13 mouse cellular contexts compared by ENCODE assay signal in genomic region chr16:32068389-32069300, GRCm38 (mm10). TPM values are rescaled to one million over a fixed set of nuclear protein-coding genes. Genes with fewer than 3 reads are reported as not detected.
DNase-seq lines count a peak whose midpoint lies in the region; ATAC-seq lines count a peak whose summit lies in the region.
"Had no signal": no experiment of that assay in that cellular context is flagged by ENCODE, and none has a peak within 500 bp of the region (broad histone marks: within the 10 kb centered on the region; RNA-seq: fewer than 3 reads in every experiment).

No protein-coding gene starts in this region.

- H3K36me3 ChIP-seq in kidney, embryonic 15.5 days = no peaks in the 10 kb centered on the region
- no peaks in the 10 kb centered on the region for H3K36me3 ChIP-seq in midbrain, embryonic 16.5 days (ENCODE audit: control insufficient read depth, insufficient read depth, low read length)
- H3K36me3 ChIP-seq: midbrain, embryonic 12.5 days; neural tube, embryonic 12.5 days had no signal

- no peak overlapping the region for H3K4me2 ChIP-seq in kidney, embryonic 15.5 days
- H3K4me2 ChIP-seq in midbrain, embryonic 16.5 days (ENCODE audit: low read length) = no peak overlapping the region
- H3K4me2 ChIP-seq: midbrain, embryonic 12.5 days; neural tube, embryonic 12.5 days had no signal

- H3K4me1 ChIP-seq in kidney, embryonic 15.5 days = peaks cover 30% of the 10 kb centered on the region
- no peaks in the 10 kb centered on the region for H3K4me1 ChIP-seq in midbrain, embryonic 16.5 days (ENCODE audit: control insufficient read depth, insufficient read depth, low read length)
- H3K4me1 ChIP-seq: neural tube, embryonic 12.5 days had no signal

- H3K4me3 ChIP-seq in kidney, embryonic 15.5 days (replicated peaks) = no peak overlapping the region
- no peak overlapping the region for H3K4me3 ChIP-seq in midbrain, embryonic 16.5 days (ENCODE audit: low read depth, low read length)
- H3K4me3 ChIP-seq: erythroblast, embryonic 14.5 days; heart, adult 2 months; midbrain, embryonic 12.5 days; neural tube, embryonic 12.5 days had no signal

- 0 out of 2 replicates have a peak, but pooled peaks have one; percentile 36 for ATAC-seq in kidney, embryonic 15.5 days (replicated peaks; ENCODE audit: low FRiP score)
- no peak for ATAC-seq in midbrain, embryonic 16.5 days

- no peaks in the 10 kb centered on the region for H3K9me3 ChIP-seq in kidney, embryonic 15.5 days (replicated peaks)
- H3K9me3 ChIP-seq in midbrain, embryonic 16.5 days (replicated peaks; ENCODE audit: control insufficient read depth, low read length, poor library complexity, severe bottlenecking) = no peaks in the 10 kb centered on the region
- H3K9me3 ChIP-seq: midbrain, embryonic 12.5 days; neural tube, embryonic 12.5 days had no signal

- H3K9ac ChIP-seq in kidney, embryonic 15.5 days = no peak overlapping the region
- H3K9ac ChIP-seq in midbrain, embryonic 16.5 days (ENCODE audit: low read depth, low read length) = no peak overlapping the region
- H3K9ac ChIP-seq: midbrain, embryonic 12.5 days; neural tube, embryonic 12.5 days had no signal

- no peak for DNase-seq in kidney, adult 8-10 months
- DNase-seq in CD4-positive helper T cell, adult 2 months (ENCODE audit: low read depth, low spot score) = peak; percentile 24
- DNase-seq in brain, adult 2 months (ENCODE audit: low read depth, low spot score) = peak; percentile 35
- peak; percentile 32 for DNase-seq in large intestine, adult 2 months (ENCODE audit: low read depth, low spot score)
- no peak for DNase-seq in embryo, embryonic 9.5 days (ENCODE audit: extremely low spot score)
- no peak for DNase-seq in right cerebral cortex, adult 18-20 months
- DNase-seq: heart, adult 2 months; lung, adult 18-20 months had no signal

- H3K27ac ChIP-seq in kidney, embryonic 15.5 days = peak overlapping the region; percentile 59
- H3K27ac ChIP-seq in midbrain, embryonic 16.5 days (ENCODE audit: low read length) = no peak overlapping the region
- H3K27ac ChIP-seq: heart, adult 2 months; midbrain, embryonic 12.5 days; neural tube, embryonic 12.5 days had no signal

- no peaks in the 10 kb centered on the region for H3K27me3 ChIP-seq in kidney, embryonic 15.5 days
- no peaks in the 10 kb centered on the region for H3K27me3 ChIP-seq in midbrain, embryonic 16.5 days (ENCODE audit: control insufficient read depth, insufficient read depth, low read depth, low read length)
- H3K27me3 ChIP-seq: midbrain, embryonic 12.5 days; neural tube, embryonic 12.5 days had no signal

- WGBS in kidney, embryonic 15.5 days = 64% methylated on average over 12 of the region's 12 CpGs
- 33% methylated on average over 12 of the region's 12 CpGs for WGBS in large intestine, adult 2 months
- 90% methylated on average over 12 of the region's 12 CpGs for WGBS in midbrain, embryonic 16.5 days

RNA-seq across cellular contexts. Expression of gene Pak2, which starts 10.5 kb away (rescaled TPM):
- 37.5 and 39.0 TPM in 2 replicates for polyA plus RNA-seq in kidney, embryonic 15.5 days (2015; fragmentation: Nextera tagmentation; extraction: Ambion mirVana)
- 20.0 and 21.9 TPM in 2 replicates for polyA plus RNA-seq in large intestine, adult 2 months (2012; rRNA removed)
- polyA plus RNA-seq in midbrain, embryonic 16.5 days (2015; fragmentation: Nextera tagmentation; extraction: Ambion mirVana) = 37.5 and 40.4 TPM in 2 replicates

RNA-seq across cellular contexts. Expression of gene Pigx, which starts 30.9 kb away (rescaled TPM):
- polyA plus RNA-seq in kidney, embryonic 15.5 days (2015; fragmentation: Nextera tagmentation; extraction: Ambion mirVana) = 127 and 131 TPM in 2 replicates
- 33.9 and 38.4 TPM in 2 replicates for polyA plus RNA-seq in large intestine, adult 2 months (2012; rRNA removed)
- polyA plus RNA-seq in midbrain, embryonic 16.5 days (2015; fragmentation: Nextera tagmentation; extraction: Ambion mirVana) = 104 and 107 TPM in 2 replicates

RNA-seq across cellular contexts. Expression of gene Cep19, which starts 31.0 kb away (rescaled TPM):
- 38.3 and 39.8 TPM in 2 replicates for polyA plus RNA-seq in kidney, embryonic 15.5 days (2015; fragmentation: Nextera tagmentation; extraction: Ambion mirVana)
- polyA plus RNA-seq in large intestine, adult 2 months (2012; rRNA removed) = 10.1 and 10.5 TPM in 2 replicates
- polyA plus RNA-seq in midbrain, embryonic 16.5 days (2015; fragmentation: Nextera tagmentation; extraction: Ambion mirVana) = 49.1 and 51.6 TPM in 2 replicates

Comparison
In these comparisons a context has a peak if more than half of its experiments do, and no peak if none do; other contexts are left out.
1. DNase-seq: peak in CD4-positive helper T cell, adult 2 months (single experiment), brain, adult 2 months (single experiment) and large intestine, adult 2 months (single experiment); none in kidney, adult 8-10 months (0 of 2), embryo, embryonic 9.5 days (single experiment) and right cerebral cortex, adult 18-20 months (single experiment).